Mouse (Mus musculus) small intestine, adult 2 months (tissue): ENCODE results near the gene Itga5. TPM values are rescaled to one million over a fixed set of nuclear protein-coding genes. Genes with fewer than 3 reads are reported as not detected.

Experiments
- H3K27ac ChIP-seq: fragments of 200-500 bp; 2 replicates; pipeline ENCODE4 v1.5.1; 2012; ENCODE audit warnings: low read depth, low read length, control low read depth, inconsistent platforms; ENCODE audit not compliant: insufficient read depth
- H3K27me3 ChIP-seq: fragments of 200-500 bp; 2 replicates; pipeline ENCODE4 v1.6.1; 2012; ENCODE audit warnings: mild to moderate bottlenecking, moderate library complexity, low read length, inconsistent platforms; ENCODE audit not compliant: control insufficient read depth, insufficient read depth
- H3K36me3 ChIP-seq: fragments of 200-500 bp; 2 replicates; pipeline ENCODE4 v1.6.1; 2012; ENCODE audit warnings: mild to moderate bottlenecking, low read length, control low read depth, inconsistent platforms; ENCODE audit not compliant: control insufficient read depth, insufficient read depth
- H3K4me1 ChIP-seq: fragments of 200-500 bp; 2 replicates; pipeline ENCODE4 v1.6.1; 2012; ENCODE audit warnings: low read length, inconsistent platforms, mixed read lengths; ENCODE audit not compliant: control insufficient read depth, insufficient read depth, insufficient read length
- H3K4me3 ChIP-seq: fragments of 200-500 bp; 2 replicates; pipeline ENCODE4 v1.5.1; 2012; ENCODE audit warnings: low read depth, mild to moderate bottlenecking, control low read depth, inconsistent platforms, low read length, moderate library complexity
- CTCF ChIP-seq: fragments of 200-500 bp; IDR thresholded peaks from 2 replicates; pipeline ENCODE4 v1.5.1; 2012; ENCODE audit warnings: low read depth, mild to moderate bottlenecking, control low read depth, inconsistent platforms, low read length, moderate library complexity, mixed read lengths; ENCODE audit not compliant: insufficient replicate concordance, insufficient read length; ENCODE audit errors: extremely low read depth
- POLR2A ChIP-seq: fragments of 200-500 bp; IDR thresholded peaks from 2 replicates; pipeline ENCODE4 v1.6.1; 2012; ENCODE audit warnings: low read depth, mild to moderate bottlenecking, control low read depth, inconsistent platforms, low read length, moderate library complexity
- WGBS: fragments of 180-500 bp; shearing (Covaris S2); methylation state at CpG from one replicate; pipeline ENCODE4 v1.1.7; 2018; 5-methylcytosine and 5-hydroxymethylcytosine counted together
- polyA plus RNA-seq: library from polyadenylated mRNA; depleted of rRNA; stranded (reverse); fragments of >200 nt; gene quantifications from 2 replicates; pipeline ENCODE4 v1.2.3, GENCODE M21; 2012; rRNA removed

Itga5 gene
- polyA plus RNA-seq, 1 experiment: 8.8 TPM

DNA sequence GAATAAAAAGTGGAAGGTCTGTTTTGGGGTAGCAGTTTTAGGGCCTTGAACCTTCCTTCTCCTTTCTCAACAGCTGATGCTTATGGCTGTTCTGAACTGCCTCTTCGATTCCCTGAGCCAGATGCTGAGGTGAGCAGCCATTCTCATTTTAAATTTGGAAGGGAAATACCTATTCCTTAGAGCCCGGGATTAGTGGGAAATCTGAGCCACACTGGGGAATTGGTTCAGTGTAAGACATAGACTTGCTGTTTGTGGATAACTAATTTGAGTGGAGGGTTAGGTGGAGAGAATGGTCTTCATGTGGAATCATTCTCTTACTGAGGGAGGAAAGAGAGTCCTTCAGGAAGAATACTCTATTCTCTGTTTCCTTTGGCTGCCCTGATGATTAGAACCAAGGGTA is 71.9 kb downstream of the Itga5 start:
- WGBS: 86% methylated on average over 2 of the region's 2 CpGs
- TF ChIP-seq CTCF: no peak
- no peak for TF ChIP-seq POLR2A
- Histone ChIP-seq H3K4me1 (no peaks in the 10 kb centered on the region), H3K27ac (no peak overlapping the region), H3K27me3 (no peaks in the 10 kb centered on the region), H3K36me3 (peaks cover 77% of the 10 kb centered on the region), H3K4me3 (no peak overlapping the region)

Other genes starting within 250 kb of the Itga5 start
- gene Smug1, start 199.7 kb downstream of the Itga5 start, polyA plus RNA-seq: 9.1 and 9.8 TPM in 2 replicates
- 1.5 and 2.8 TPM in 2 replicates for gene Cbx5, start 126.9 kb downstream of the Itga5 start, polyA plus RNA-seq
- 12.0 and 29.5 TPM in 2 replicates for gene Hnrnpa1, start 126.3 kb downstream of the Itga5 start, polyA plus RNA-seq
- gene Nfe2, start 108.4 kb downstream of the Itga5 start, polyA plus RNA-seq: 0.39 and 0.83 TPM in 2 replicates
- 64.9 and 111 TPM in 2 replicates for gene Copz1, start 94.0 kb downstream of the Itga5 start, polyA plus RNA-seq
- 0.06 and 0.11 TPM in 2 replicates for gene Gpr84, start 56.2 kb downstream of the Itga5 start, polyA plus RNA-seq
- 6.1 and 7.5 TPM in 2 replicates for gene Zfp385a, start 26.7 kb downstream of the Itga5 start, polyA plus RNA-seq
- not detected in 2 replicates for gene Gtsf1, start 63.7 kb upstream of the Itga5 start, polyA plus RNA-seq
- gene Gtsf2, start 81.7 kb upstream of the Itga5 start, polyA plus RNA-seq: not detected in 2 replicates
- 3.4 and 5.9 TPM in 2 replicates for gene Nckap1l, start 87.0 kb upstream of the Itga5 start, polyA plus RNA-seq
- 2.3 and 4.2 TPM in 2 replicates for gene Pde1b, start 136.3 kb upstream of the Itga5 start, polyA plus RNA-seq
- gene Ppp1r1a, start 171.2 kb upstream of the Itga5 start, polyA plus RNA-seq: 2.3 and 2.7 TPM in 2 replicates
- 0.38 and 0.50 TPM in 2 replicates for gene Glycam1, start 198.3 kb upstream of the Itga5 start, polyA plus RNA-seq